Mouse (Mus musculus) limb, embryonic 12.5 days (tissue): Measurements from ENCODE around the gene Mprip. TPM values are rescaled to one million over a fixed set of nuclear protein-coding genes. Genes with fewer than 3 reads are reported as not detected.

Experiments
- ATAC-seq: fragments of 200-750 bp; cut with Nextera tagmentation; 2 replicates; pipeline ENCODE4 v1.8.0; 2017; ENCODE audit warnings: low read depth, moderate TSS enrichment; ENCODE audit not compliant: insufficient number of reproducible peaks, insufficient read depth, low FRiP score, low TSS enrichment
- H3K27ac ChIP-seq: fragments of 300-500 bp; sonication (generic); 2 replicates; pipeline ENCODE4 v1.5.1; 2016; ENCODE audit warnings: mild to moderate bottlenecking, moderate library complexity
- H3K27me3 ChIP-seq: fragments of 300-500 bp; sonication (generic); 2 replicates; pipeline ENCODE4 v1.6.1; 2016; ENCODE audit warnings: mild to moderate bottlenecking, moderate library complexity
- H3K36me3 ChIP-seq: fragments of 300-500 bp; sonication (generic); 2 replicates; pipeline ENCODE4 v1.6.1; 2016; ENCODE audit warnings: mild to moderate bottlenecking, moderate library complexity
- H3K4me1 ChIP-seq: fragments of 300-500 bp; sonication (generic); replicated peaks from 2 replicates; pipeline ENCODE4 v1.6.1; 2016
- H3K4me2 ChIP-seq: fragments of 300-500 bp; sonication (generic); 2 replicates; pipeline ENCODE4 v1.6.1; 2016; ENCODE audit warnings: mild to moderate bottlenecking, moderate library complexity
- H3K4me3 ChIP-seq: fragments of 300-500 bp; sonication (generic); replicated peaks from 2 replicates; pipeline ENCODE4 v1.5.1; 2016; ENCODE audit warnings: mild to moderate bottlenecking
- H3K9ac ChIP-seq: fragments of 300-500 bp; sonication (generic); replicated peaks from 2 replicates; pipeline ENCODE4 v1.6.1; 2016; ENCODE audit warnings: mild to moderate bottlenecking, moderate library complexity
- H3K9me3 ChIP-seq: fragments of 300-500 bp; sonication (generic); 2 replicates; pipeline ENCODE4 v1.6.1; 2016; ENCODE audit warnings: mild to moderate bottlenecking, moderate library complexity
- WGBS: fragments of 180-500 bp; shearing (Covaris S2); methylation state at CpG from one replicate; pipeline ENCODE4 v1.1.7; 2016; 5-methylcytosine and 5-hydroxymethylcytosine counted together
- polyA plus RNA-seq: library from polyadenylated mRNA; unstranded; fragments of >200 nt; fragmentation: Nextera tagmentation; extraction: Ambion mirVana; gene quantifications from 2 replicates; pipeline ENCODE4 v1.2.1, GENCODE M21; 2016

The Mprip gene
- polyA plus RNA-seq, 1 experiment from 2014 or later = 97.2 TPM

DNA sequence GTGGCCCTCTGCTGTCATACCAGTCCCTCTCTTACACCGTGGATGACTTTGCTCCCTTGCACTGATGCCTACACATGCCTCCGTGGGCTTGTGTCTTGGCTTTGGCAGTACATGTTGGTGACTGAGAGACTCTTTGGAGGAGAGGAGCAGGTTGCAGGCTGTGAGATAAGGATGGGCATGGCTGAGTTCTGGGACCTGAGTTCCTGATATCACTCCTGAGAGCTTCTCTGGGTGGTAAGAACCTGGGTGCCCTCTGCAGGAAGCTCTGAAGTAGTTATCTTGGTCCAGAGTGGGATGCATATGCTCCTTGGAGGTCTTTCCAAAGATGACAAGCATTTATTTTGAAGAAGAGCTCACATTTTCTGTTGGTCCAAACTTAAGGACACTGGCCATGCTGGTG lies 17.6 kb downstream of the Mprip start:
- H3K9me3 ChIP-seq = no peaks in the 10 kb centered on the region
- ATAC-seq = no peak
- H3K9ac ChIP-seq = no peak overlapping the region
- H3K4me1 ChIP-seq = 0 out of 2 replicates have a peak, but pooled peaks cover 4% of the 10 kb centered on the region
- 91% methylated on average over 2 of the region's 2 CpGs for WGBS
- H3K27me3 ChIP-seq = no peaks in the 10 kb centered on the region
- no peak overlapping the region for H3K27ac ChIP-seq
- H3K4me2 ChIP-seq = no peak overlapping the region
- H3K4me3 ChIP-seq = no peak overlapping the region
- H3K36me3 ChIP-seq = peaks cover 21% of the 10 kb centered on the region; the same call in 1 of the 2 replicates

DNA sequence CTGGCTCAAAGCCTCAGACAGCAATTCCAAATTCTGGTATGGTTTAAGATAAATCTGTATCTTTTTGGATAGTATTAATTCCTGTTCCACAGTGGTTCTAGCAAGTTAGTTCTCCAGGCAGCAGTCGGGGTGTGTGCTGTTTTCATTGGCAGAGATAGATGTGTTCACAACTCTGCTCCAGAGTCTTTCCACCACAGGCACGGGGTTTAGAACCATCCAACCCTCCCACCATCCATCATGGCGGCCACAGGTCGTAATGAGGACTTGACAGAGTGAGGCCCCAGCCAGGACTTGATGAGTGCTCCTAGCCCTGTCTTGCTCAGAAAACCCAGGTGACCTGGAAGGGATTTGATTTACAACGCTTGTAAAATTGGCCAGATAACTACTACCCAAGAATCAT lies 19.0 kb downstream of the Mprip start:
- no peaks in the 10 kb centered on the region for H3K9me3 ChIP-seq
- no peaks in the 10 kb centered on the region for H3K27me3 ChIP-seq
- H3K9ac ChIP-seq = no peak overlapping the region
- no peaks in the 10 kb centered on the region for H3K4me1 ChIP-seq
- H3K36me3 ChIP-seq = peaks cover 21% of the 10 kb centered on the region; the same call in 1 of the 2 replicates
- H3K4me2 ChIP-seq = no peak overlapping the region
- ATAC-seq = no peak
- H3K4me3 ChIP-seq = no peak overlapping the region
- 72% methylated on average over 5 of the region's 5 CpGs for WGBS
- H3K27ac ChIP-seq = no peak overlapping the region

DNA sequence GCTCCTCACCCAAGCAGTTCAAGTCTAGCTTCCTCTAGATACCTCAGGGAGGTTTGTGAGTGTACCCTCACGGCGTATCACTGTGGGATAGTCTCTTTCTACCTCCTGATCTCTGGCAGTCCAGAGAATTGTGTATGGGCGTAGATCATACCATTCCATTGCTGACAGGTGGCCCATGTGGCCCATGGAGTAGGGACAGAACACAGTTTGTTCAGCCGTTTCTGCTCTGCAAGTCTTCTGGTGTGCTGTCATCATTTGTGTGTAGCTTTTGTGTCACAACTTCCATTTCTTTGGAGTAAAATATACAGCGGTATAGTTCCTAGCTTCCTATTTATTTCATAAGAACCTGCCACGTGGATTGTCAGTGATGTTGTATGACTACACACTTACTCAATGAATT lies 23.9 kb downstream of the Mprip start:
- 90% methylated on average over 6 of the region's 6 CpGs for WGBS

DNA sequence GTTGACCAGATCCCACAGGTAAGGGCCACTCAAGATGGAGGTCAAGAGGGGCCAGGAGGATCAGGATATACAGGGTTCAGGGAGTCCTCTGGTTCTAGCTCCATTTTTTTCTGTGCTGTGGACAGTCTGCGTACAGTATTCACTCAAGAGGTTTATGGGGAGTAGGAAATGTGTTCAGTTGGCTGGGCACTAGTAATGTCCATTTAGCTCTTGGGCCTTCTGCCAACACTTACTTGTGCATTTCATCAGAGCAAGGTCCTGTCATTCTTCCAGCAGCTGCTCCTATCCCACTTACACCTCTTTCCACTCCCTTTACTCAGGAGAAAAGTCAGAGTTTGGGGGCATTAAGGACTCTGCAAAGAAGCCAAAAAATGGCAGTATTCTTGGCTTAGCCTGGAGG lies 33.4 kb downstream of the Mprip start:
- Histone ChIP-seq H3K27ac (no peak overlapping the region), H3K4me2 (no peak overlapping the region), H3K36me3 (peaks cover 33% of the 10 kb centered on the region), H3K9me3 (no peaks in the 10 kb centered on the region), H3K4me1 (no peaks in the 10 kb centered on the region), H3K4me3 (no peak overlapping the region), H3K27me3 (no peaks in the 10 kb centered on the region), H3K9ac (no peak overlapping the region)
- 89% methylated on average over 1 of the region's 1 CpGs for WGBS
- ATAC-seq = no peak

More for the DNA sequence above, 23.9 kb downstream of the Mprip start:
- H3K36me3 ChIP-seq = peaks cover 4% of the 10 kb centered on the region; the same call in 1 of the 2 replicates
- H3K27me3 ChIP-seq = no peaks in the 10 kb centered on the region
- no peaks in the 10 kb centered on the region for H3K4me1 ChIP-seq
- H3K9me3 ChIP-seq = no peaks in the 10 kb centered on the region
- H3K4me2 ChIP-seq = no peak overlapping the region
- no peak overlapping the region for H3K27ac ChIP-seq
- H3K9ac ChIP-seq = no peak overlapping the region
- H3K4me3 ChIP-seq = no peak overlapping the region
- no peak for ATAC-seq

DNA sequence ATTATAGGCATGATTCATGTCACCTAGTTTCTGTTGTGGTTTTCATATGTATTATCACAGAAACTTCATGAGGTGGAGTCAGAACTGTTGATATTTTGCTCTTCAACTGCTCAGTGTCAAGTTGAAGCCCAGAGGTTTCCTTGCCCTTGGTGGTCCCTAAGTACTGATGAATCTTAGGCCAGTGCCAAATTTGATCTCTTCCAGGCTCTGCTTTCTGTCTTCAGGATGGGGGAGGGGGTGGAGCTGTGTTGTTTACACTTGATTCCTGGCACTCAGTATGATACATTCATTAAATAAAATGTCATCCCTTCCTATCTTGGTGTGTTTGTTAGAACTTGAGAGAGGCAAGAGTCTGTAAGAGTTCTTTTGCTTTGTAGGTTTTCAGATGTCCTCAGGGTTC lies 34.4 kb downstream of the Mprip start:
- Histone ChIP-seq H3K4me1 (no peaks in the 10 kb centered on the region), H3K36me3 (peaks cover 43% of the 10 kb centered on the region), H3K4me2 (no peak overlapping the region), H3K27me3 (no peaks in the 10 kb centered on the region), H3K27ac (no peak overlapping the region), H3K4me3 (no peak overlapping the region), H3K9ac (no peak overlapping the region), H3K9me3 (no peaks in the 10 kb centered on the region)
- ATAC-seq = no peak

DNA sequence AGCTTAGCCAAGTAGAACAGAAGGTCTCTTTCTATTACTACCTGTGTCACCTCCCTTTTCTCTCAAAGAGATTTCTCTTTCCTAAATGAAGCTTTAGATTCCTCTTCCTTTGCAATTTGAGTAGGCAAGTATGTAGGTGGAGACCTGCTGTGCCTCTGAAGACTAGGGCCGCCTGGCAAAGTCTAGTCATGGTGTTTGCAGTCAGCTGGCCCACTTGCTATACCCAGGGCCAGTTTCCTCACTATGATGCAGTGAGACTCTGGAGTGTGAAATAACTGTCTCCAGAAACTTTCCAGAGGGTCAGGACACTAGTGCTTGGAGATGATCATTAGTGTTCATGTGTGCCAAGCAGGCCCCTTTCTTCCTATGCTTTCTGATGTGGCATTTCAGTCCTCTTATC lies 36.5 kb downstream of the Mprip start:
- H3K27me3 ChIP-seq = no peaks in the 10 kb centered on the region
- H3K36me3 ChIP-seq = peaks cover 59% of the 10 kb centered on the region
- WGBS = 95% methylated on average over 1 of the region's 1 CpGs
- no peak overlapping the region for H3K4me2 ChIP-seq
- no peak overlapping the region for H3K27ac ChIP-seq
- no peaks in the 10 kb centered on the region for H3K4me1 ChIP-seq
- no peak overlapping the region for H3K4me3 ChIP-seq
- H3K9me3 ChIP-seq = no peaks in the 10 kb centered on the region
- no peak overlapping the region for H3K9ac ChIP-seq
- no peak for ATAC-seq

DNA sequence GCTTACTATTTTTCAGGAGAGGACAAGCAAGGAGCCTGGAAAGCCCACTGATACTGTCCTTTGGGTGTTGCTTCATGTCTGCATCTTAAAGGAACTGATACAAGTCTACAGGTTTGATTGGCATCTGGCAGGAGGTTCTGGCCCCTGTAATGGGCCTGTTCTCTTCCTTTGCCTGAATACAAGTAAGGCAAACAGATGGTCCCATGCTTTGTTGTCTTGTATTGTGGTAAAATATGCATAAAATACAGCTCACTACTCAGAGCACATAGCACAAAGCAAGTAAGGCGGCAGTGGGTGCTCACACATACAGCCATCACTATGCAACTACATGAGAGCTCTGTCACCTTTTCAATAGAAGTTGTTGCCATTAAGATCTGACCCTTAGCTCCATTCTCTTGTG lies 39.7 kb downstream of the Mprip start:
- Histone ChIP-seq H3K9ac (no peak overlapping the region), H3K27me3 (no peaks in the 10 kb centered on the region), H3K4me1 (0 out of 2 replicates have a peak, but pooled peaks cover 2% of the 10 kb centered on the region), H3K9me3 (no peaks in the 10 kb centered on the region), H3K4me2 (no peak overlapping the region), H3K36me3 (peaks cover 77% of the 10 kb centered on the region), H3K27ac (no peak overlapping the region), H3K4me3 (no peak overlapping the region)
- 92% methylated on average over 1 of the region's 1 CpGs for whole genome bisulfite sequencing
- no peak for ATAC-seq

DNA sequence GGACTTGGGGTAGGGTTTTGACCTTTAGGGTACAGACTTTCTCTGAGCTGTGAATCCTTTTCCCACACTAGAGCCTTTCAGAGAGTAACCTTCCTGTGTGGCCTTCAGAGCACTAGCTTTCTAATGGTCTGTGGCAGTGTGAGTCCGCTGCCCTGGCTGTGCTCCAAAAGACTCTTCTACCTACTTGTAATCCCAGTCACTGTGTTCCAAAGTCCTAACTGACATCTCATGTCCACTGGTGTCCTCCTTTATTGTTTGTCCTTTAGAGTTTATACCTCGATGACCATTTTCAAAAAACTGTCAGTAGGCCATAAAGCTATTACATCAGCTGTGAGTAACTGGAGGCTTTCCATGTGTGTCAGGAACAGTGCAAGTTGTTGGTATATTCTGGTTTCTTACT lies 44.0 kb downstream of the Mprip start:
- Histone ChIP-seq H3K9ac (no peak overlapping the region), H3K4me3 (no peak overlapping the region), H3K27me3 (no peaks in the 10 kb centered on the region), H3K27ac (no peak overlapping the region), H3K36me3 (peaks cover 37% of the 10 kb centered on the region), H3K9me3 (no peaks in the 10 kb centered on the region), H3K4me2 (no peak overlapping the region), H3K4me1 (peaks cover 23% of the 10 kb centered on the region)
- no peak for ATAC-seq
- WGBS = 90% methylated on average over 2 of the region's 2 CpGs

DNA sequence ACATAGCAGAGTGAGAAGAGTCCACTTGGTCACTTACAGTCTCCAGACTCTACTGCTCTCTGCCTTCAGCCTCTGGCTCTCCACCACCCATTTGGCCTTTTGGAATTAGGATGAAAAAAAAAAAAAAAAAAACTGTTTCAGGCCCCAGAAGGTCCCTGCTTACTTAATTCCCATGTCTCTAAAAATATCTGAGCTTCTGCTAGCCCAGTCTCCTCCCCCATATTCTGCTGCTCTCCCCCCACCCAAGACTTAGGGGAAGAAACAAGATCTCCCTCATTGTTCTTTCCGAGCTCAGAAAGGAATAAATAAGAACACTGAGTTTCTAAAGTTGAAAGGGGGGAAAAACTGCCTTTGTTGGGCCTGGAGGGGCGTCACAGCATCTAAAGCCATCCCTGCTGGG lies 46.4 kb downstream of the Mprip start:
- peaks cover 18% of the 10 kb centered on the region for H3K36me3 ChIP-seq
- no peak overlapping the region for H3K9ac ChIP-seq
- H3K27ac ChIP-seq = peak overlapping the region; percentile 74
- H3K4me2 ChIP-seq = no peak overlapping the region
- H3K9me3 ChIP-seq = no peaks in the 10 kb centered on the region
- H3K4me1 ChIP-seq = peaks cover 25% of the 10 kb centered on the region
- WGBS = 62% methylated on average over 2 of the region's 2 CpGs
- H3K27me3 ChIP-seq = no peaks in the 10 kb centered on the region
- H3K4me3 ChIP-seq = no peak overlapping the region
- ATAC-seq = no peak

DNA sequence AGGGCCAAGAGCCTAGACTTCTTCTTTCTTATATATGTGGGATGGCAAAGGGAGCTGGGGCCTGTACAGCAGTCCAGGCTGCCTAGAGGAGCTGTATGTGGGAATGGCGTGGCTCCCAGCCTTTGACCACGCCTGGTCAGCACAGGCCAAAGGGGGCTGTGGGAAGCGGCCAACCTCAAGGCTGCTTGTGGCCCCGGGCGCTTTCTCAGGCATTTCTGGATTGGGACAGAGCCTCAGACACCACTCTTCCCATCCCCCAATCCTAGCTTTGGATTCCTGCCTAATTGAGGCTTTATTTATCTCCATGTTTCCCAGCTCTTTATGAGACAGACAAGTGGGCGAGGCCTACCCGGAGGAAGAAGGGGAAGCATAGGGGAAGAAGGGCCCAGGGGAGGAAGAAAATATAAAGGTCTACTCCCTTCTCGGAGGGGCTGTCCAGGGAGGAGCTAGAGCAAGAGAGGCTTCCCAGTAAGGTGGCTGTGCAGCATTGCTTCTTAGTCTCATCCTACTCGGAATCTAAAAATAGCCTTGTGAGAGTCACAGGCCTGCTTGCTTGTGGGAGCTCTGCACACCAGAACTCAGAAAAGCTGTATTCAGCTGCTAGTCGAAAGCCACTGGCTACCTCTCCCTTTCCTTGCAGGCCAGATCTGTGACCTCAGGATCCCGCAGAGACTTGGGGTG lies 47.0 kb downstream of the Mprip start:
- Histone ChIP-seq H3K4me1 (peaks cover 25% of the 10 kb centered on the region), H3K4me3 (no peak overlapping the region), H3K27ac (peak overlapping the region; percentile 74), H3K4me2 (no peak overlapping the region), H3K9ac (no peak overlapping the region), H3K36me3 (peaks cover 13% of the 10 kb centered on the region; the same call in 1 of the 2 replicates), H3K9me3 (no peaks in the 10 kb centered on the region), H3K27me3 (no peaks in the 10 kb centered on the region)
- 62% methylated on average over 11 of the region's 11 CpGs for WGBS
- ATAC-seq = no peak

DNA sequence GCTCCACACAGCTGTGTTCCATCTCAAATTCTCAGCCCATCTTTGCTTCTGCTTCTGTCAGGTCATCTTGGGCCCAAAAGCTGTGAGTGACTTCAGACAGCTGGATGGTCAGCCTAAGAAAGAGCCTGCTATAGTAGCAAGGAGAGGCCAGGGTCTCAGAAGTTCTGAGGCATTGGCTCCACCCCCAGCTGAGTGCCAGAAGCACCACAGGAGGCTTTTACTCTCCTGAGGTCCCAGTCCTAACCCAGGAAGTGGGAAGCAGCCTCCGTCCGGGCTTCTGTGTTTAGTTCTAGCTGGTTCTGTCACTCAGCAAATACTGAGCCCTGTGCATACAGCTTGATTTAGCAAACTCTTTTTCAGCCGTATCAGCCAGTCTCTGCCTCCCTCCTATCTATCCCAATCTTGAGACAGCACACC lies 54.3 kb downstream of the Mprip start:
- no peak overlapping the region for H3K4me2 ChIP-seq
- H3K4me3 ChIP-seq = no peak overlapping the region
- H3K36me3 ChIP-seq = no peaks in the 10 kb centered on the region
- no peak overlapping the region for H3K27ac ChIP-seq
- no peak for ATAC-seq
- H3K9ac ChIP-seq = no peak overlapping the region
- H3K4me1 ChIP-seq = 0 out of 2 replicates have a peak, but pooled peaks cover 2% of the 10 kb centered on the region
- H3K27me3 ChIP-seq = no peaks in the 10 kb centered on the region
- 72% methylated on average over 3 of the region's 3 CpGs for WGBS
- H3K9me3 ChIP-seq = no peaks in the 10 kb centered on the region

DNA sequence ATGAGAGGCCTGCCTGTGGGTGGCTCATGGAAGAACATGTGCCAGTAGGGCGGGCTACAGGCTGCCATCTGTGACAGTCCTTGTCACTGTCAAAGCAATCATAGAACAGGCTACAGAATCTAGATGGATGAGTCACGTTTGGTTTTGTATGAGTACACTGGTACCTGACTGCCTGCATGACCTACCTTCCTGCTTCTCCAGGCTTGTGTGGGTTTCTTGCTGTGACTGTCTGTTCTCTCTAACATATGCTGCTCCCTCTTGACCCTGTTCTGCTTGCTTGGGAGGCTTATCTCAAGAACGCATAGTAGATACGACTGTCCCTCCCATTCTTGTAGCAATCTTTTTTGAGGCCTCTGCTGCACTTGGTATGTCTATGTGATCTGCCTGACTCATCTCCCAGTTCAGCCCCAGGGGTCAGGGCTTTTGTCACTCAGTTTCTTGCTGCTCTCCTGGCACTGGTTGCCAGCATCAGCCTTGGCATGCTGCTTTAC lies 56.7 kb downstream of the Mprip start:
- Histone ChIP-seq H3K4me1 (no peaks in the 10 kb centered on the region), H3K9ac (no peak overlapping the region), H3K9me3 (no peaks in the 10 kb centered on the region), H3K36me3 (no peaks in the 10 kb centered on the region), H3K27me3 (no peaks in the 10 kb centered on the region), H3K4me2 (no peak overlapping the region), H3K4me3 (no peak overlapping the region), H3K27ac (no peak overlapping the region)
- no peak for ATAC-seq
- 86% methylated on average over 4 of the region's 4 CpGs for WGBS
